In genomic region chr7:44868465-44868864, GRCm38 (mm10) we compare ENCODE assay signal across 8 mouse cellular contexts. TPM values are rescaled to one million over a fixed set of nuclear protein-coding genes. Genes with fewer than 3 reads are reported as not detected.
DNase-seq lines count a peak whose midpoint lies in the region; ATAC-seq and TF ChIP-seq lines count a peak whose summit lies in the region.

No protein-coding gene starts in this region.

- in situ Hi-C loops in ES-E14 (cut with MboI; ENCODE audit: low sequenced_read_pairs in 2 of 2, unreplicated experiment in 2 of 2), result no loop called here

- H3K4me1 ChIP-seq in ES-E14 (ENCODE audit: control insufficient read depth in 2 of 2, insufficient read depth in 2 of 2, low read length in 2 of 2, poor library complexity in 1 of 2), result peaks cover 0 to 19% of the 10 kb centered on the region in 2 experiments; a peak in 2 of 4 replicates
- peaks cover 62% of the 10 kb centered on the region for H3K4me1 ChIP-seq in hindbrain, embryonic 10.5 days (replicated peaks)
- H3K4me1 ChIP-seq in liver, embryonic 12.5 days, result peaks cover 68% of the 10 kb centered on the region
- peaks cover 37% of the 10 kb centered on the region for H3K4me1 ChIP-seq in neural tube, embryonic 14.5 days (ENCODE audit: control insufficient read depth, insufficient read depth, low read length)

- H3K9ac ChIP-seq in ES-E14 (ENCODE audit: insufficient read depth, low read depth, low read length, poor library complexity, severe bottlenecking), result 0 out of 2 replicates have a peak overlapping the region, but pooled peaks have one; percentile 94
- peak overlapping the region; percentile 90 for H3K9ac ChIP-seq in liver, embryonic 12.5 days
- H3K9ac ChIP-seq in neural tube, embryonic 14.5 days (replicated peaks; ENCODE audit: low read depth, low read length), result peak overlapping the region; percentile 99

- WGBS in hindbrain, embryonic 10.5 days, result 6% methylated on average over 16 of the region's 16 CpGs
- WGBS in liver, embryonic 12.5 days (ENCODE audit: insufficient replicate concordance), result 13% methylated on average over 16 of the region's 16 CpGs
- 7% methylated on average over 16 of the region's 16 CpGs for WGBS in neural tube, embryonic 14.5 days

- no peak for ATAC-seq in liver, embryonic 12.5 days
- ATAC-seq in neural tube, embryonic 14.5 days (ENCODE audit: low read depth), result no peak

- H3K9me3 ChIP-seq in ES-E14 (ENCODE audit: control insufficient read depth, insufficient read depth, low read depth, low read length), result no peaks in the 10 kb centered on the region
- no peaks in the 10 kb centered on the region for H3K9me3 ChIP-seq in hindbrain, embryonic 10.5 days
- no peaks in the 10 kb centered on the region for H3K9me3 ChIP-seq in liver, embryonic 12.5 days (replicated peaks)
- no peaks in the 10 kb centered on the region for H3K9me3 ChIP-seq in neural tube, embryonic 14.5 days (ENCODE audit: control insufficient read depth, low read length)

- peak overlapping the region; percentile 92 for H3K4me2 ChIP-seq in liver, embryonic 12.5 days
- peak overlapping the region; percentile 100 for H3K4me2 ChIP-seq in neural tube, embryonic 14.5 days (ENCODE audit: low read depth, low read length)

- peaks cover 24% of the 10 kb centered on the region for H3K36me3 ChIP-seq in ES-E14 (ENCODE audit: control insufficient read depth, insufficient read depth, low read length, poor library complexity, severe bottlenecking)
- H3K36me3 ChIP-seq in hindbrain, embryonic 10.5 days, result peaks cover 47% of the 10 kb centered on the region
- peaks cover 29% of the 10 kb centered on the region for H3K36me3 ChIP-seq in liver, embryonic 12.5 days
- H3K36me3 ChIP-seq in neural tube, embryonic 14.5 days (ENCODE audit: control insufficient read depth, insufficient read depth, low read length), result peaks cover 24% of the 10 kb centered on the region

- DNase-seq in 416B (ENCODE audit: low read depth) (peak; percentile 45), ES-E14 (ENCODE audit: low read depth, low spot score) (no peak)
- DNase-seq in hindbrain, embryonic 10.5 days (ENCODE audit: low spot score), result no peak
- DNase-seq in B cell, adult 2 months, result no peak
- no peak for DNase-seq in Muller cell, postnatal 12 days (ENCODE audit: inconsistent ontology term)
- DNase-seq in testis, postnatal 10 days (ENCODE audit: low spot score), result no peak

- peak overlapping the region; percentile 76 to 97 for H3K4me3 ChIP-seq in ES-E14 (ENCODE audit: insufficient read depth in 1 of 2, low read depth in 1 of 2, low read length in 2 of 2, poor library complexity in 1 of 2, severe bottlenecking in 1 of 2)
- peak overlapping the region; percentile 95 for H3K4me3 ChIP-seq in hindbrain, embryonic 10.5 days
- peak overlapping the region; percentile 81 for H3K4me3 ChIP-seq in liver, embryonic 12.5 days
- H3K4me3 ChIP-seq in neural tube, embryonic 14.5 days (ENCODE audit: low read depth, low read length), result peak overlapping the region; percentile 98

- H3K27ac ChIP-seq in ES-E14 (ENCODE audit: insufficient read depth, low read depth, low read length, poor library complexity, severe bottlenecking), result no peak overlapping the region
- H3K27ac ChIP-seq in hindbrain, embryonic 10.5 days, result peak overlapping the region; percentile 100
- peak overlapping the region; percentile 96; the same call in 1 of the 2 replicates for H3K27ac ChIP-seq in liver, embryonic 12.5 days
- H3K27ac ChIP-seq in neural tube, embryonic 14.5 days (ENCODE audit: low read depth, low read length), result peak overlapping the region; percentile 100

- no peaks in the 10 kb centered on the region for H3K27me3 ChIP-seq in hindbrain, embryonic 10.5 days (ENCODE audit: insufficient read depth, poor library complexity, severe bottlenecking)
- H3K27me3 ChIP-seq in liver, embryonic 12.5 days (replicated peaks), result no peaks in the 10 kb centered on the region
- H3K27me3 ChIP-seq in neural tube, embryonic 14.5 days (ENCODE audit: control insufficient read depth, insufficient read depth, low read length), result peaks cover 2% of the 10 kb centered on the region; the same call in 1 of the 2 replicates

TF ChIP-seq in ES-E14, 5 proteins besides CTCF, POLR2A, EP300 and RAD21:
- TF ChIP-seq CHD2 (IDR thresholded peaks at IDR 0.05; ENCODE audit: low read depth, low read length) (no peak), HCFC1 (IDR thresholded peaks at IDR 0.05; ENCODE audit: borderline replicate concordance, insufficient read depth, low read length) (no peak), MAFK (IDR thresholded peaks at IDR 0.05; ENCODE audit: insufficient read depth, low read depth, low read length) (no peak), ZC3H11A (IDR thresholded peaks at IDR 0.05; ENCODE audit: borderline replicate concordance, low read depth, low read length) (no peak), ZNF384 (IDR thresholded peaks at IDR 0.05; ENCODE audit: low read depth, low read length) (no peak)

RNA-seq across cellular contexts. Expression of gene Ptov1, which starts 1.1 kb away (rescaled TPM):
- 144 and 205 TPM in 2 replicates for total RNA-seq in ES-E14 (2012; rRNA removed)
- 478 and 579 TPM in 2 replicates for polyA plus RNA-seq in hindbrain, embryonic 10.5 days (2016; fragmentation: Nextera tagmentation; extraction: Ambion mirVana)
- polyA plus RNA-seq in liver, embryonic 12.5 days (2016; fragmentation: Nextera tagmentation; extraction: Ambion mirVana), result 114 and 121 TPM in 2 replicates
- polyA plus RNA-seq in neural tube, embryonic 14.5 days (2014; fragmentation: Nextera tagmentation; extraction: Ambion mirVana), result 475 and 479 TPM in 2 replicates

RNA-seq across cellular contexts. Expression of gene Pnkp, which starts 11.5 kb away (rescaled TPM):
- total RNA-seq in ES-E14 (2012; rRNA removed), result 37.1 and 76.5 TPM in 2 replicates
- 36.3 and 40.2 TPM in 2 replicates for polyA plus RNA-seq in hindbrain, embryonic 10.5 days (2016; fragmentation: Nextera tagmentation; extraction: Ambion mirVana)
- 26.1 and 26.7 TPM in 2 replicates for polyA plus RNA-seq in liver, embryonic 12.5 days (2016; fragmentation: Nextera tagmentation; extraction: Ambion mirVana)
- 27.1 and 28.8 TPM in 2 replicates for polyA plus RNA-seq in neural tube, embryonic 14.5 days (2014; fragmentation: Nextera tagmentation; extraction: Ambion mirVana)

RNA-seq across cellular contexts. Expression of gene Tbc1d17, which starts 19.6 kb away (rescaled TPM):
- 31.5 and 55.7 TPM in 2 replicates for total RNA-seq in ES-E14 (2012; rRNA removed)
- polyA plus RNA-seq in hindbrain, embryonic 10.5 days (2016; fragmentation: Nextera tagmentation; extraction: Ambion mirVana), result 77.1 and 91.1 TPM in 2 replicates
- 34.4 and 39.6 TPM in 2 replicates for polyA plus RNA-seq in liver, embryonic 12.5 days (2016; fragmentation: Nextera tagmentation; extraction: Ambion mirVana)
- 92.5 and 96.4 TPM in 2 replicates for polyA plus RNA-seq in neural tube, embryonic 14.5 days (2014; fragmentation: Nextera tagmentation; extraction: Ambion mirVana)

RNA-seq across cellular contexts. Expression of gene Akt1s1, which starts 19.7 kb away (rescaled TPM):
- 33.8 and 37.6 TPM in 2 replicates for total RNA-seq in ES-E14 (2012; rRNA removed)
- polyA plus RNA-seq in hindbrain, embryonic 10.5 days (2016; fragmentation: Nextera tagmentation; extraction: Ambion mirVana), result 81.7 and 93.3 TPM in 2 replicates
- polyA plus RNA-seq in liver, embryonic 12.5 days (2016; fragmentation: Nextera tagmentation; extraction: Ambion mirVana), result 42.7 and 45.3 TPM in 2 replicates
- 36.4 and 46.8 TPM in 2 replicates for polyA plus RNA-seq in neural tube, embryonic 14.5 days (2014; fragmentation: Nextera tagmentation; extraction: Ambion mirVana)

RNA-seq across cellular contexts. Expression of gene Med25, which starts 24.0 kb away (rescaled TPM):
- total RNA-seq in ES-E14 (2012; rRNA removed), result 88.2 and 121 TPM in 2 replicates
- 187 and 223 TPM in 2 replicates for polyA plus RNA-seq in hindbrain, embryonic 10.5 days (2016; fragmentation: Nextera tagmentation; extraction: Ambion mirVana)
- polyA plus RNA-seq in liver, embryonic 12.5 days (2016; fragmentation: Nextera tagmentation; extraction: Ambion mirVana), result 60.4 and 61.0 TPM in 2 replicates
- polyA plus RNA-seq in neural tube, embryonic 14.5 days (2014; fragmentation: Nextera tagmentation; extraction: Ambion mirVana), result 85.7 and 91.1 TPM in 2 replicates
